Mouse (Mus musculus) thymus, postnatal 14 days (tissue): ENCODE results near the gene Them5.
A peak's percentile ranks its signal among the peaks of the same experiment; 100 is the strongest.

Experiments used
- DNase-seq: peaks from one replicate; pipeline ENCODE4 v3.0.0; 2021

Them5 gene

DNA sequence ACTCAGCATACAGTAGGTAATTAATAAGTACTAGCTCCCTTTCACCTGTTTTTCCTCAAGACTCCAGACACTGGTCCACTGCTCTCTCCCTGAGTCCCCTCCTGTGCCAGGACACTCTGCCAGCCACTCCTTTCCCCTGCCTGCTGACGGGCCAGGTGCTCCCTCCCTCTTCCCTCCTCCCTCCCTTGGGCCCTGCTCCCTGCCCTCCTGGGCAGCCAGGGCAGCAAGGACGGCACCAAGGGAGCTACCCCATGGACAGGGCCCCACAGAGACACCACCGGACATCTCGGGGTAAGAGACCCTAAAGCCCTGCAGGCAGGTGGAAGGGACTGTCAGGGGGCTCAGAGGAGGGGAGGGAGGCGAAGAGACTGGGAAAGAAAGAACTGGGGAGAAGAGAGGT, 30.7 kb downstream of the Them5 start, which contains the start of gene Rorc:
Gene Rorc, plus strand, starts transcription at position 154 of the 400 bp plus-strand sequence.
- peak; percentile 24 for DNase-seq

DNA sequence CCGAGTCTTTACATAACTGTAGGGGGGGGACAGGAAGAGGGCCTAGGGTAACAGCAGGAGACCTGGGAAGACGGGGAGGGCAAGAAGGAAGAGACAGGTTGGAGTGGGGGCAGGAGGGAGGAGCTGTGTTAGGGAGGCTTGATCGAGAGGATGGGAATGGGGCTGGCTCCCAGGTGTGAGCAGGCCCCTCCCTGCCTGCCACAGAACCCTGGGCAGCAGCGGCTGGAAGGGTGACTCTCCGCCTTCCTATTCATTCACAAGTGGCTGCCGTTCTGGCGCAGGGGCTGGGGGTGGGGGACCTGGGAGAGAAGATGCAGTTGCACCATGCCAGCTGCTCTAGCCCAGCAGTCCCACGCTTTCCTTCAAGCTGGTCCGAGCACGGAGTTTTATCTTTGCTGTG, 31.2 kb downstream of the Them5 start:
- DNase-seq, result peak; percentile 45

DNA sequence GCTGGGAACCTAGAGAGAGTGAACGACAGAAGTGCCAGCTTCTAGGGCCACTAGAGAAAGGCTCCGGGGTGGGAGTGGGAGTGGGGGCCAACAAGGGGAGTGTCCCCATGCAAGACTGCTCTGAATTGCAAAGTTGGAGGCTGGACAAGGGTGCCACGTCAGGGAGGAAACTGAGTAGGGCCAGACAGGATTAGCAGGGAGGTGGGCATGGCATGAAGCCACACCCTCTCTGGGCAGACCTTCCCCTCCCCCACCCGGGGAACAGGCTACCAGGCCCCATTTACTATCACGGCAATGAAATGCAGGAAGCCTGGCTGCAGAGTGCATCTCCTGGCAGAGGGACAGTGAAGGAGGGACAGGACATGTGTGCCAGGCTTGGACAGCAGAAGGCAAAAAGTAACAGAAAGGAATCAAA, 31.7 kb downstream of the Them5 start:
- peak; percentile 70 for DNase-seq

DNA sequence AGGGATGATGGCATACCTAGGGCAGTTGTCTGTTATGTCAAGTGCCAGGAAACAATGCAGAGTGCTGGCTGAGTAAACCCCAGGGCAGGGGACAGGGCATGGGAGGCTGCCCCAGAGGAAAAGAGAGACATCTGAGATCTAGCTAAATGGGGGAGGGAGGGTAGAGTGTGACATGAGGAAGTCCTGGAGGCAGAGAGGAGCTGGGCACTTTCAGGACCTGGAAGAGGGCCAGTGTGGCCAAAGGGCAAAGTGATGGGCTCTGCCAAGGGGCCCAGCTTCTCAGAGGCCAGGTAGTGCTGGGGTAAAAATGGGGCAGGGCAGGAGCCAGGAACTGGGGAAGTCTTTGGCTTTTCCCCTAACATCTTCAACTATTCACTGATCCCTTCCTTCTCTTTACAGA, 32.7 kb downstream of the Them5 start:
- peak; percentile 40 for DNase-seq

DNA sequence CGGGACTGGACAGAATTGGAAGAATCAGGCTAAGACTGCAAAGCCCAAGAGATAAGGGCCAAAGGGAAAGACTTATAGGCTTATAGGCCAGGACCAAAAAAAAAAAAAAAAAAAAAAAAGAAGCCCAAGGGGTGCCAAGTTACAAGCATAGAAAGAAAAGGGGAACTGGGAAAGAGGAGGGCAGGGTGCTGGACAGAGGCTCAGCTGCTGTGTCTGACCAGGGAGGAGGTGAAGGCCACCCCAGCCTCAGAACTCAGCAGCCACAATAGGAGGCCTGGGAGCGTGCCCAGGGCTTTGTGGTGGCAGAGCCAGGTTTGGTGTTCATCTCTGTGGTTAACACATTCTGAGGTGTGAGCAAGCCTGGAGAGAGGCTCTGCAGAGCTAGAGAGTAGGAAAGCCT, 33.2 kb downstream of the Them5 start:
- peak; percentile 58 for DNase-seq

DNA sequence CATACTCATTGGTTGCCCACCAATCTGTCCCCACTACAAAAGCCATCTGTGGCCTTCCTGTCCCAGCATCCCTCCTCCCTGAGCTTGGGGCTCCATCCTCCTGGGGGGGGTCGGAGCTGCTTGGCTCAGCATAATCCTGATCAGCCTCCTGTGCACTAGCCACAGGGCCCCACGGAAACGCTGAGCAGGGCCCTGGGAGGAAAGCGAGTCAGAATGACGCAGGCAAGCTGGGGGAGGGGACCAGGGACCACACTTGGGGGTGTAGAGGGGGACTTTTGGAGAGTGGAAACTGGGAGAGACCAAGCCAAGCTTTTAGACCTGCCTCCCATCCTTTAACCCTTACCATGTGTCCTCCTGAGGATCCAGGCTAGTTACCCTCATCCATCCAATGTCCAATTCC, 34.0 kb downstream of the Them5 start:
- peak; percentile 88 for DNase-seq

DNA sequence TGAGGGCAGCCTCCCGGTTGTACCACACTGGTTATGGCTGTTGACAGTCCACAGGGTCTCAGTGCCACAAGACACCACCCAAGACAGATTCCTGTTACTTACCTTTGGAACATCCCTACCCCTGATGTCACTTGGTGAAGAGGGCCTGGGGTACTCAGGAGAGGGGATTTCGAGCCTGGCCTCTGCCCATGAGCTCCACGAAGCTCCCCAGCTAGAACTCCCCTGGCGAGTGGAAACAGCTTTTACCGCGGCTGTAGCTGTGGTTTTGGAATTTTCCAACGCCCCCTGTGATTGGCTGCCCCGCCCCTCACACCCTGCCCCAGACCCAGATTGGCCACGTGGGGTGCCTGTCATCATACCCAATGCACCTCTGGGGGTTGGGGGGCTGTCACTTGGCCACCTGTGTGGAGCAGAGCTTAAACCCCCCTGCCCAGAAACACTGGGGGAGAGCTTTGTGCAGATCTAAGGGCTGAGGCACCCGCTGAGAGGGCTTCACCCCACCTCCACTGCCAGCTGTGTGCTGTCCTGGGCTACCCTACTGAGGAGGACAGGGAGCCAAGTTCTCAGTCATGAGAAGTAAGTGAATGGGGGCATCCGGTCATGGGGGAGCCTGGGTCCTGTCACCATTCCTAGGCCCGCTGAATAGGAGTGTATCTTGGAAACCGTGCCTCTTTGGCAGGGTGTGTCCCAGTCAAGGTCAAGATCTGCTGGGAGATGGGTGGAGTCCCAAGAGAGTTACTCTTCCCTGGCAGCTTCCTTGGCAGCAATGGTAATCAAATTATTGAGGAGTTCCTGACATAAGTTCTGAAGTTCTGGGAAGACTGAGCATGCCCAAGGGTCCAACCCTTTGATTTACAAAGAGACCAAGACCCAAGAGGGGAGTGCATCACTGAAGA, 35.4 kb downstream of the Them5 start:
- DNase-seq, result peak; percentile 98

DNA sequence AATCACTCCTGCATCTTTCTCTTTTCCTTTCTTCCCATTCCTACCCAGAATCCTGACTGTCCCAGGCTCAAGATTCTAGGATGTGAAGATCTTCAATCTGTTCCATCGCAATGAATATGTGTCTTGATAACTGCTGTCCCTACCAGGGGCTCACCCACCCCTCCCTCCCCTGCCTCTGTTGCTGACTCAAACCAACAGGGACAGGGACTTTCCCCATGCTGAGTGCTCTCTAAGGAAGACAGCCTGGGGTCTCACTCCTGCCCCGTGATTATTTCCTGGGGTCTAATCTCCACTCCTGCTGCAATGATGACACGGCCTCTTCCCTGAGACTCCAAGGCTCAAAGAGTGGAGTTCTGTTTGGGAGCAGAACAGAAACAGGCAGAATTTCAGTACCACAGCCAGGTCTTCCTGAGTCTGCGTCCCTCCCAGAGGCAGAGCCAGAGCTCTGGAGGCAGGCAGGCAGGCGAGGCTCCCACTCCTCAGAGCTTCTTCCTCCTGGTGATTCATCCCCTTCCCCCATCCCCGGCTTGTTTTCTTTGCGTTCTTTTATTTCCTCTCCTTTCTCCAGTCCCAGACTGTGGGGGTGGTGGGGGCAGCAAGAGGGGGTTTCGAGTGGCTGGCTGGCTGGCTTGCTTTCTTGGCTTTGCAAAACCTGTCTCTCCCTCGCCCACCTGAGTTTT, 38.1 kb downstream of the Them5 start:
- peak; percentile 40 for DNase-seq

DNA sequence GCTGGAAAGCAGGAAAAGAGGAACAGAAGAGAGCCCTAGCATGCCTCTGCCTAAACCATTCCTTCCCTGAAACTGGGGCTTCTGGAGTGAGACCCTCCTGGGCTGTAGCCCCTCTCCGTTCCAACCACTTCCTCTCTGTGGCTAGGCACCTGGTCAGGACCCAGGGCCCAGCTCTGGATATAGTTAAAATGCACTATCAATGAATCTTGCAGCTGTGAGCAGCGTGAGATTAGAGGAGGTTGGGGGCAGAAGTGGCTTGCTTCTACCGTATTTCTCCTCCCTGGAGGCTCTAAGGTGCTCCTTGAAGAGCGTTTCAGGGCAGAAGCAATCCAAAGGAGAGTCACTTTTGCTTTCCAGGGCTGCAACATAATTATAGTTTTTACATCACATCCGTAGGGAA, 40.4 kb downstream of the Them5 start:
- DNase-seq, result peak; percentile 80

DNA sequence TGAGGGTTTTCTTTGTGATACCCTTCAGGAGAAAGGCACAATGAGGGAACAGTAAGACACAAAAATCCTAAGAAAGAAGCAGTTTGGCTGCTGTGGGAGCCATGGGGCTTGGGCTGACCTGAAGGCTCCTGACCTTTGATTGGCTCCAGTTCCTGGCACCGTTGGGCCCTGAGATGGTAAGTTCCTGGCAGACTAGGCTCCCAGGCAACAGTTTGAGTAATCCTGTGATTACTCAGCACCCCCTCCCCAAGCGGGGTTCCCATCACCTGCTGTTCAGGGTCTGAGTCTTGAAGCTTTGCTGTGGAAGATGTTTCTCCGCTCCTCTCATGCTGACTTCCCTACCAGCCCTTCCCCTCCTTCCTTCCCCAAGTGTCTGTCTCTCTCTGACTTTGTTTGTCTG, 41.6 kb downstream of the Them5 start:
- DNase-seq, result peak; percentile 65

DNA sequence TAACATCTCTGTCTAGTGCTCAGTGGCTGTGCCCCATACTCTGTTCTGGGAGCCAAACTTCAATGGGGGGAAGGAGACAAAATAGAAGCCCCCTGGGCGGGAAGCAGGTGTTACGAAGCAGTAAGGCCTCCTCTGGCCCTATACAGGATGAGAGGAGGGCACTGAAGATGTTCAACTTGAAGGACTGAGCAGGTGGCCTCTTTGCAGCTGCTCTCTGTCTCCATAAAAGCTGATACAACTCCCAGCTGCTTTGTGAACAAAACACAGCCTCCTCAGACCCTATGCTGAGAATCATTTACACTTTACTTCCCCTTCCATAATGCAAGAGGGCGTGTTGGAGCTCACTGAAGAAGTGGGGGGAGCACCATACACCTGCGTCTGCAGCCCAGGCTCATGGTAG, 44.8 kb downstream of the Them5 start:
- DNase-seq, result peak; percentile 82

DNA sequence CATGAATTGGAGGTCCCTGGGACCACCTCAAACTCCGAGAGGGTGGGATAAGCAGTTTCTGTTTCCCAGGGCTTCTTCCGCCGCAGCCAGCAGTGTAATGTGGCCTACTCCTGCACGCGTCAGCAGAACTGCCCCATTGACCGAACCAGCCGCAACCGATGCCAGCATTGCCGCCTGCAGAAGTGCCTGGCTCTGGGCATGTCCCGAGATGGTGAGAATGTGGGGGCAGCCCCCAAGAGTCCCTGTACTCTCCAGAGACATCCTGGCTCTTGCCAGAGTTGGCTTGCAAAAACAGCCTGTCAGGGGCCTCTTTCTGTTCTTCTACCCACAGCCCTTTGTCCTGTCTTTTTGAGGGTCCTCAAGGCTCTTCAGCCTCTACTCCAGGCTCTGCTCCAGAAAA, 45.5 kb downstream of the Them5 start:
- peak; percentile 49 for DNase-seq

DNA sequence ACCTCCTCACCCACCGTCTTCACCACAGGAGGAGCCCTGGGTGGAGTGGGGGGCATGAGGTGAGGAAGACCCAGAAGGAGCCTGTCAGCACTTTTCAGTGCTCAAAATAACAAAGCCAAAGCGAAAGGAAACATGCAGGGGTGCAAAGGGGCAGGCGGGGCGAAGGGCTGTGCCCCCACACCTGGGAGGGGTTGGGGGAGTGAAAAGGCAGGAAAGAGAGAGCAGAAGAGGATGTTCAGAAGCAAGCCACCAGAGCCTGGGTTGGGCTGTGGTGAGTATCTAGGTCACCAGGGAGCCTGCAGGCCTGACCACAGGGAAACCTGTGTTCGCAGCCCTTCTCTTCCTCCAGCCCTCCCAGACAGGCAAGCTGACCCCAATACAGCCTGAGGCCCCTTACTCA, 46.1 kb downstream of the Them5 start:
- DNase-seq, result peak; percentile 93

DNA sequence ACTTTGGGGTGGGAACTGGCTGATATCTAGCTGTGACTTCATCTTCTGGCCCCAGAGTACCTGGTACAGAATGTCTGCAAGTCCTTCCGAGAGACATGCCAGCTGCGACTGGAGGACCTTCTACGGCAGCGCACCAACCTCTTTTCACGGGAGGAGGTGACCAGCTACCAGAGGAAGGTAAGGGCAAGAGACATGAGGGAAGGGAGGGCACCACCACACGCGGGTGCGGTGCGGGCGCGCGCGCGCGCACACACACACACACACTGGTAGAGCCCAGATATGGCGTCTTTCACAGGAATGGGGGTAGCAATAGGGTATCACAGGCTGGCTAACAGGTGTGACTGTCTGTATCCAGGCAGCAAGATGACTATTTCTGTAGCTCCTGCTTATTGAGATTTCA, 47.5 kb downstream of the Them5 start:
- DNase-seq, result peak; percentile 42

DNA sequence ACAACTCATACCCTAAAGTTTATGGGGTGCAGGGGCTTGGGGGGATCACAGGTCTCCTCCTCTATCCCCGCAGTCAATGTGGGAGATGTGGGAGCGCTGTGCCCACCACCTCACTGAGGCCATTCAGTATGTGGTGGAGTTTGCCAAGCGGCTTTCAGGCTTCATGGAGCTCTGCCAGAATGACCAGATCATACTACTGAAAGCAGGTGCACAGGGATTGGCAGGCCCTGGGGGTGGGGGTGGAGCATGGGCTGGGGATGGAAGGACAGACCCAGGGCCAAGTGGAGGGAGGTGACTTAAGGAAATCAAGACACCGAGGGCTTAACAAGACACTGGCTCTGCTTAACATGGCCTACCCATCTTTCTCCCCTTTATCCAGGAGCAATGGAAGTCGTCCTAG, 49.1 kb downstream of the Them5 start:
- no peak for DNase-seq

DNA sequence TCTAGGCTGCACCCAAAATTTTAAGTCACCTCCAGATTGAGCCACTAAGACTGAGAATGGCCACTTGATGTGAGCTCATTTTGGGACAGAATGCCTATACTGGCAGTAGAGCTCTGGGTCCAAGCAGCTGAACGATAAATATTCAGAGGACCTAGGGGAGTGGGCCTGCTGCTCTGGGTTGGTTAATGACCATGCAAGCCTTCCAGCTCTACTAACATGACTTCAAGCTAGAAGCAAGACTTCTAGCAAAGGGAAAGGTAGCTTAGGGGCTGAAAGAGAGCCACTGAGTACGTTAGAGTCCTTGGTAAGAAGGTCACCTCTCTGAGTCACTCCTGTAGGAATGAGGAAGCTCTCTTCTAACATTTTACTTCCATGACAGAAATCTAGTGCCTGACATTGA, 50.2 kb downstream of the Them5 start:
- no peak for DNase-seq

DNA sequence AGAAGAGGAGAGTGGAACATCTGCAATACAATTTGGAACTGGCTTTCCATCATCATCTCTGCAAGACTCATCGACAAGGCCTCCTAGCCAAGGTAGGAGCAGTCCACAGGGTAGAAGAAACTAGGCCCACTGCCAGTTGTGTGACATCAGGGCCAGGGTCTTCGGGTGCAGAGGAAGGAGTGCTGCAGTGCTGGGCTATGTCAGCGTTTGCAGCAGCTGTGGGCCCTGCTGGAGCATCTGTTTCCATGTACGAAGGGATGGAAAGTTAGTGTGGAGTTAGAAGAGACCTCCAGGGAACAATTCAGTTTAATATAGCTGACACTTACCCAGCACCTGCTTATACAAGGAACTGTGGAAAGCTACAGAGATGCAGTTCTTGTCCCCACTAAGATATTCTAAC, 51.1 kb downstream of the Them5 start:
- DNase-seq, result no peak

DNA sequence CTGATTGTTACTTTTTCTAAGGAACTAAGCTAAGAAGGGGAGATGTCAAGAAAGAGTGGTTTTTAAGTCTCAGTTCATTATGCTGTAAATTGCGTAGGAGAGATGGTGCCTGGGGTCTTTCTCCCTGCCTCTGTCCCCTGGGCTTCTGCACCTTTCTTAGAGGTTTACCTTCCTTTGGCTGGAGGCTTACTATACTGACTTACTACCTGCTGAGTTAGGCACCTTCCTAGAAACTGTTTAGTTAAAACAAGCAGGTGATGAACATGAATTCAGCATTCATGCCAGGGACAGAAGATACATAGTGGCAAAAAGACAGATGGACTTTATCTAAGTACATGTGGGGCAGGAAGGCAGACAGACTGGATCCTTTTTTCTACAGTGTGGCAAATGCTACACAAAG, 54.4 kb downstream of the Them5 start:
- DNase-seq, result no peak

DNA sequence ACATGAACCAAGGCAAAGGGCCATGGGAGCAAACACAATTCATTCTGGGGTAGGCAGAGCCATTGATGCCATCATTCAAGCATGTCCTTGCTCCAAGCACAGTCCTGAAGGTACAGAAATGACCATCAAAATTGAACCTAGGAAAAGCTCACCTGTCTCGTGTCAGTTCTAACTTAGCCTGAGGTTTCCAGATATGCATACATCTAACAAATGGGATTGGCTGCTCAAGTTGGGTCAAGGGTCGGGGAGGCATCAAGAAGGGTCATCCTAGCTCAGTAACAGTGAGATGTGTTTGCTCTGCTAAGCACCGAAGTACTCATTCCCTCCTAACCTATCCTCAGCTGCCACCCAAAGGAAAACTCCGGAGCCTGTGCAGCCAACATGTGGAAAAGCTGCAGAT, 55.0 kb downstream of the Them5 start:
- no peak for DNase-seq
